Mouse (Mus musculus): ENCODE data around the gene D11Wsu47e.

- TF ChIP-seq CTCF (IDR thresholded peaks at IDR 0.05; ENCODE audit: low read depth): no peak
- TF ChIP-seq EP300 (IDR thresholded peaks at IDR 0.05; ENCODE audit: low read depth): no peak
Measured at GRCm38 (mm10) chr11:113740100-113740499, 55.9 kb downstream of the D11Wsu47e start.

All from liver, embryonic 14.5 days (tissue).